Mouse (Mus musculus): ENCODE data around the gene Scnn1g. TPM values are rescaled to one million over a fixed set of nuclear protein-coding genes. Genes with fewer than 3 reads are reported as not detected.

Gene Scnn1g
- 0.07 TPM in 1 of 2 replicates, not detected in the other for polyA plus RNA-seq (2014; fragmentation: Nextera tagmentation; extraction: Ambion mirVana)

GRCm38 (mm10) chr7:121734171-121734831, at the start of gene Scnn1g:
TSS of gene Scnn1g (plus strand) at chr7:121734479.
- peak within 1 kb of the TSS; percentile 45 for H3K9ac ChIP-seq
- H3K4me1 ChIP-seq (replicated peaks; ENCODE audit: control insufficient read depth, insufficient read depth, low read length): 0 out of 2 replicates have a peak, but pooled peaks cover 6% of the 10 kb centered on the region
- no peak within 1 kb of the TSS for H3K27ac ChIP-seq
- WGBS: under 1% methylated on average over 38 of the region's 38 CpGs
- peaks cover 35% of the 10 kb centered on the region for H3K27me3 ChIP-seq (ENCODE audit: control insufficient read depth, insufficient read depth, low read length)
- DNase-seq (ENCODE audit: low spot score) (peak; percentile 83), ATAC-seq (ENCODE audit: low FRiP score) (peak; percentile 95)
- H3K4me2 ChIP-seq (replicated peaks): peak within 1 kb of the TSS; percentile 85
- H3K36me3 ChIP-seq (replicated peaks; ENCODE audit: control insufficient read depth, insufficient read depth): no peaks in the 10 kb centered on the region
- H3K9me3 ChIP-seq (ENCODE audit: control insufficient read depth, low read length): no peaks in the 10 kb centered on the region
- H3K4me3 ChIP-seq (replicated peaks; ENCODE audit: low read length): peak within 1 kb of the TSS; percentile 36

GRCm38 (mm10) chr7:121685140-121685984, 48.9 kb upstream of the Scnn1g start:
- H3K4me1 ChIP-seq (replicated peaks; ENCODE audit: control insufficient read depth, insufficient read depth, low read length): no peaks in the 10 kb centered on the region
- H3K4me2 ChIP-seq (replicated peaks): no peak overlapping the region
- H3K27ac ChIP-seq: no peak overlapping the region
- 93% methylated on average over 5 of the region's 5 CpGs for WGBS
- ATAC-seq (ENCODE audit: low FRiP score): no peak
- H3K9ac ChIP-seq: no peak overlapping the region
- no peaks in the 10 kb centered on the region for H3K36me3 ChIP-seq (replicated peaks; ENCODE audit: control insufficient read depth, insufficient read depth)
- H3K27me3 ChIP-seq (ENCODE audit: control insufficient read depth, insufficient read depth, low read length): no peaks in the 10 kb centered on the region
- H3K4me3 ChIP-seq (replicated peaks; ENCODE audit: low read length): no peak overlapping the region
- H3K9me3 ChIP-seq (ENCODE audit: control insufficient read depth, low read length): no peaks in the 10 kb centered on the region
- DNase-seq (ENCODE audit: low spot score): no peak

GRCm38 (mm10) chr7:121689338-121689737, 44.9 kb upstream of the Scnn1g start:
- Histone ChIP-seq H3K9ac (no peak overlapping the region), H3K4me1 (replicated peaks; ENCODE audit: control insufficient read depth, insufficient read depth, low read length) (no peaks in the 10 kb centered on the region), H3K4me3 (replicated peaks; ENCODE audit: low read length) (no peak overlapping the region), H3K27ac (no peak overlapping the region), H3K4me2 (replicated peaks) (no peak overlapping the region), H3K9me3 (ENCODE audit: control insufficient read depth, low read length) (no peaks in the 10 kb centered on the region), H3K27me3 (ENCODE audit: control insufficient read depth, insufficient read depth, low read length) (no peaks in the 10 kb centered on the region), H3K36me3 (replicated peaks; ENCODE audit: control insufficient read depth, insufficient read depth) (no peaks in the 10 kb centered on the region)
- DNase-seq (ENCODE audit: low spot score): no peak
- no peak for ATAC-seq (ENCODE audit: low FRiP score)

GRCm38 (mm10) chr7:121691803-121692202, 42.5 kb upstream of the Scnn1g start:
- DNase-seq (ENCODE audit: low spot score) (no peak), ATAC-seq (ENCODE audit: low FRiP score) (no peak)
- Histone ChIP-seq H3K4me3 (replicated peaks; ENCODE audit: low read length) (no peak overlapping the region), H3K9me3 (ENCODE audit: control insufficient read depth, low read length) (no peaks in the 10 kb centered on the region), H3K27me3 (ENCODE audit: control insufficient read depth, insufficient read depth, low read length) (no peaks in the 10 kb centered on the region), H3K9ac (no peak overlapping the region), H3K36me3 (replicated peaks; ENCODE audit: control insufficient read depth, insufficient read depth) (no peaks in the 10 kb centered on the region), H3K4me1 (replicated peaks; ENCODE audit: control insufficient read depth, insufficient read depth, low read length) (no peaks in the 10 kb centered on the region), H3K4me2 (replicated peaks) (no peak overlapping the region), H3K27ac (no peak overlapping the region)
- WGBS: 80% methylated on average over 2 of the region's 2 CpGs

GRCm38 (mm10) chr7:121697170-121697569, 37.1 kb upstream of the Scnn1g start:
- H3K27ac ChIP-seq: no peak overlapping the region
- H3K4me2 ChIP-seq (replicated peaks): no peak overlapping the region
- DNase-seq (ENCODE audit: low spot score) (no peak), ATAC-seq (ENCODE audit: low FRiP score) (no peak)
- H3K27me3 ChIP-seq (ENCODE audit: control insufficient read depth, insufficient read depth, low read length): no peaks in the 10 kb centered on the region
- no peaks in the 10 kb centered on the region for H3K4me1 ChIP-seq (replicated peaks; ENCODE audit: control insufficient read depth, insufficient read depth, low read length)
- no peaks in the 10 kb centered on the region for H3K36me3 ChIP-seq (replicated peaks; ENCODE audit: control insufficient read depth, insufficient read depth)
- H3K4me3 ChIP-seq (replicated peaks; ENCODE audit: low read length): no peak overlapping the region
- no peak overlapping the region for H3K9ac ChIP-seq
- H3K9me3 ChIP-seq (ENCODE audit: control insufficient read depth, low read length): no peaks in the 10 kb centered on the region

- Histone ChIP-seq H3K27me3 (ENCODE audit: control insufficient read depth, insufficient read depth, low read length) (no peaks in the 10 kb centered on the region), H3K27ac (no peak overlapping the region), H3K9ac (no peak overlapping the region), H3K4me3 (replicated peaks; ENCODE audit: low read length) (no peak overlapping the region), H3K4me2 (replicated peaks) (no peak overlapping the region), H3K9me3 (ENCODE audit: control insufficient read depth, low read length) (no peaks in the 10 kb centered on the region), H3K36me3 (replicated peaks; ENCODE audit: control insufficient read depth, insufficient read depth) (no peaks in the 10 kb centered on the region), H3K4me1 (replicated peaks; ENCODE audit: control insufficient read depth, insufficient read depth, low read length) (no peaks in the 10 kb centered on the region)
- ATAC-seq (ENCODE audit: low FRiP score) (no peak), DNase-seq (ENCODE audit: low spot score) (no peak)
- 32% methylated on average over 1 of the region's 1 CpGs for WGBS
Observed at GRCm38 (mm10) chr7:121697574-121697973, 36.7 kb upstream of the Scnn1g start.

- Histone ChIP-seq H3K36me3 (replicated peaks; ENCODE audit: control insufficient read depth, insufficient read depth) (0 out of 2 replicates have a peak, but pooled peaks cover under 1% of the 10 kb centered on the region), H3K4me1 (replicated peaks; ENCODE audit: control insufficient read depth, insufficient read depth, low read length) (peaks cover 13% of the 10 kb centered on the region), H3K9me3 (ENCODE audit: control insufficient read depth, low read length) (no peaks in the 10 kb centered on the region), H3K9ac (no peak overlapping the region), H3K27me3 (ENCODE audit: control insufficient read depth, insufficient read depth, low read length) (no peaks in the 10 kb centered on the region), H3K4me2 (replicated peaks) (no peak overlapping the region), H3K4me3 (replicated peaks; ENCODE audit: low read length) (no peak overlapping the region), H3K27ac (no peak overlapping the region)
- ATAC-seq (ENCODE audit: low FRiP score) (no peak), DNase-seq (ENCODE audit: low spot score) (no peak)
Observed at GRCm38 (mm10) chr7:121699218-121699617, 35.1 kb upstream of the Scnn1g start.

- WGBS: 92% methylated on average over 3 of the region's 3 CpGs
Observed at GRCm38 (mm10) chr7:121700480-121700879, 33.8 kb upstream of the Scnn1g start.

GRCm38 (mm10) chr7:121701983-121702382, 32.3 kb upstream of the Scnn1g start:
- H3K9ac ChIP-seq: no peak overlapping the region
- 63% methylated on average over 6 of the region's 6 CpGs for WGBS
- peaks cover 34% of the 10 kb centered on the region for H3K4me1 ChIP-seq (replicated peaks; ENCODE audit: control insufficient read depth, insufficient read depth, low read length)
- DNase-seq (ENCODE audit: low spot score) (no peak), ATAC-seq (ENCODE audit: low FRiP score) (no peak)
- no peak overlapping the region for H3K4me2 ChIP-seq (replicated peaks)
- 0 out of 2 replicates have a peak, but pooled peaks cover 3% of the 10 kb centered on the region for H3K36me3 ChIP-seq (replicated peaks; ENCODE audit: control insufficient read depth, insufficient read depth)
- H3K27ac ChIP-seq: no peak overlapping the region
- H3K9me3 ChIP-seq (ENCODE audit: control insufficient read depth, low read length): no peaks in the 10 kb centered on the region
- no peak overlapping the region for H3K4me3 ChIP-seq (replicated peaks; ENCODE audit: low read length)
- H3K27me3 ChIP-seq (ENCODE audit: control insufficient read depth, insufficient read depth, low read length): no peaks in the 10 kb centered on the region

More at GRCm38 (mm10) chr7:121700480-121700879, 33.8 kb upstream of the Scnn1g start:
- H3K27me3 ChIP-seq (ENCODE audit: control insufficient read depth, insufficient read depth, low read length): no peaks in the 10 kb centered on the region
- H3K27ac ChIP-seq: no peak overlapping the region
- DNase-seq (ENCODE audit: low spot score): no peak
- no peaks in the 10 kb centered on the region for H3K9me3 ChIP-seq (ENCODE audit: control insufficient read depth, low read length)
- no peak overlapping the region for H3K9ac ChIP-seq
- H3K4me3 ChIP-seq (replicated peaks; ENCODE audit: low read length): no peak overlapping the region
- H3K4me2 ChIP-seq (replicated peaks): no peak overlapping the region
- no peak for ATAC-seq (ENCODE audit: low FRiP score)
- H3K36me3 ChIP-seq (replicated peaks; ENCODE audit: control insufficient read depth, insufficient read depth): 0 out of 2 replicates have a peak, but pooled peaks cover 3% of the 10 kb centered on the region
- peaks cover 25% of the 10 kb centered on the region for H3K4me1 ChIP-seq (replicated peaks; ENCODE audit: control insufficient read depth, insufficient read depth, low read length)
